Mouse (Mus musculus): ENCODE data around the gene C1qa.

C1qa gene

DNA sequence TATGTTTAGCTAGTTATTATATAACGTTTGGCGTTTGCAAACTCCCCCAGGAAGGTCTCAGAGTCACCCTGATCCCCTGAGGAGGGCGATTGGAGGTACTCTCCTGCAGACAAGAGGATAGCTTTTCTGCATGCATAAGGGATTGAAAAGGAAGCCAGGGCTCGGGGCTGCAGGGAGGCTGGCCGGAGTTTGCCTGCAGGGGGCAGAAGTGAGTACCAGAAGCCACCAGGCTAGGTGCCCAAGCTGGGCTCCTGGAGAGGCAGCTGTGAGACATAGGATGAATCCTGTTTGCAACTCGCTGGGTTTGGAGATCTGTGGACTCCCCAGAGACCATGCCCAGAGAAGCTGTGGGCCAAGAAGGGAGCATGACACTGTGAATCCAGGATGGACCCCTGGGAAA lies 43.5 kb downstream of the C1qa start:
- DNase-seq = peak; percentile 26 to 41

DNA sequence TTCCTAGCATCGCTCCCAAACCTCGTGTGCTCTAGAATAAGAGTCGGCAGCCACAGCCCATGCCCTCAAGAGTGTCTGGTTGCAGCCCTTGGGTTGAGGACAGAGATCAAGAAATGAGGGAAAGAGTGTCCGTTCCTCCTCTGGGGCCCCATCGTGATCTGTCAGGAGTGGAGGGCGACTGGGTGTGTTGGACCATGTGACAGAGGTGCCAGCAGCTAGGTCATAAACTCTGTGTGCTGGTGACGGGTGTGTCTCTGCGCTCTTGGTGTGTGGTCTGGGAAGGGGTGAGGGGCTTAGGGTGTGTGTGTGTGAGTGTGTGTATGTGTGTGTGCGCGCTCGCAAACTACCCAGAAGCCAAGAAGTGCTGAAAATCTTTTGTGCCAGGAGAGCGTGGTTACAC lies 45.6 kb downstream of the C1qa start:
- DNase-seq = no peak

DNA sequence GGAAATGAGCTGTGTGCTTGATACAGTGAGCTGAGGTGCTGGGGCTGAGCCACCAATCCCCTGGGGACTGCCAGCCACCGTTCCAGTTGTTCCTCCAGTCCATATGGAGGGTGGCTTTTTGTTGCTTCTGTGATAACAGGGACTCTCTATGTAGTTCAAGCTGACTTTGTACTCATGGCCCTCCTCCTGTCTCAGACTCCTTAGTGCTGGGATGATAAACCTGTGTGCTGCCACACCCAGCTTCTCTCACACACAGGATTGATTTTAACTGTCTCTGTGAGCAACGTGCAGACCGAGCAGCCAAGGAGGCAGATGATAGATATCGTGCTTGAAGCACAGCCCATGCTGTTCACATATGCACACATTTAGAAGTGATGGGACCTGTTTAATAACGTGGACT lies 46.5 kb downstream of the C1qa start:
- no peak for DNase-seq

DNA sequence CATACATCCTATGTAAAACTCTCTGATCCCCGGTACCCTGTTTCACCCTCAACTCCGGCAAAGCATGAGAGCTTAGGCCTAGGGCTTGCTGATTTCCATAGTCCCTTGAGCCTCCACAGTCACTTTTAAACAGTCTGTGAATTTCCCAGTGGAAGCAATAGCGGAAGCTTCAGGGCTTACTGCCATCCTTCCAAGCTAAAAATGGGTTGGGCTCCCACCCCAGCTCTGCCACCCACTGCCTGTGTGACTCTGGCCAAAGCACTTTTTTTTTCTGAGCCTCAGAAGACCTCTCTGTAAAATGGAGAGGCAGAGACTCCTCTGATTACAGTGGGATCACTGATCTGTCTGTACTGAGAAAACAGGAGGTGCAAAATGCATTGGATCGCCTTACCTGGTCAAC lies 50.0 kb downstream of the C1qa start:
- DNase-seq = no peak

DNA sequence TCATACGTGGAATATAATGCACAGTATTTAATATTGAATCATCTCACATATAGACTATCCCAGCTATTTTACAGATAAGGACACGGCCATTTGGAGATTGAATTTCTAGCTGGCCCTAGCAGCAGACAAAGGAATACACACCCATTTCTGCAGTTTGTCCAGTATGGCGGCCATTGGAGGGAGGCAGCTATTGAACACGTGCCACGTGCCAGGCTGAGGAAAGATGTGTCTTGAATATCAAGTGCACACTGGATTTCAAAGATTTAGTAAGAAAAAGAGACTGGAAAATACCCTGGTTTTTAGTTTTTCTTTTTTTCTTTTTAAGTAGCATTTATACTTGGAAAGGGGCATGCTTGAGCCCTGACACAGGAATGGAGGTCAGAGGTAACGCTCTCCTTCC lies 51.4 kb downstream of the C1qa start:
- no peak for DNase-seq
